Mouse (Mus musculus): ENCODE results near the gene Aldh1l1.

The Aldh1l1 gene

DNA sequence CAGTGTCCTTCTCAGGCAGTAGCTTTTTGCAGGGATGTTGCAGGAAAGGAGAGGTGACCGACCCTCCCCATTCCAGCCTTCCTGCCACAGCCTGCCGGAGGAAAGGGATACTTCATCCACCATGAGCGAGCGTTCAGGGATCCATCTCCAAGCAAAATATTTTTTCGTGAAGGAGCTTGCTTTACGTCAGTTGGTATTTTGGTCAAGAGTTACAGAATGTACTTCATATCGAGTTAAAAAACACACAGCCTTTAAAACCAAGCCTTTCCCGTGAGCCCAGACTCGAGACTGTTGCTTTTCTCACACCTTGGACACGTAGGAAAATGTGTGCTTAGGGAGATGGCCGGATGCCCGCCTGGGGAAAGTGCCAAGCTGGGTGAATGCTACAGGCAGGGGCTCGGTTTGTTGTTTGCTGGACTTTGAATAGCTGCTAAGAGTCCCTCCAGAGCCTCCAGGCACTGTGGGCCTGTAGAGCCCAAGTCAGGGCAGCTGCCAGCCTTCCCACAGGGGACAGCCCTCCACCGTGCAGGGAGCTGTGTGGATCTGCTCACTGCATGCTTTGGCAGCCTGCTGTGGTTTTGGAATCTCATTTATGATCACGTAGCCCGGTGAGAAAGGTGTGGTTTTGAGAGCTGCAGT is 20.6 kb downstream of the Aldh1l1 start:
- no peak for DNase-seq (ENCODE audit: low read depth, low spot score)

DNA sequence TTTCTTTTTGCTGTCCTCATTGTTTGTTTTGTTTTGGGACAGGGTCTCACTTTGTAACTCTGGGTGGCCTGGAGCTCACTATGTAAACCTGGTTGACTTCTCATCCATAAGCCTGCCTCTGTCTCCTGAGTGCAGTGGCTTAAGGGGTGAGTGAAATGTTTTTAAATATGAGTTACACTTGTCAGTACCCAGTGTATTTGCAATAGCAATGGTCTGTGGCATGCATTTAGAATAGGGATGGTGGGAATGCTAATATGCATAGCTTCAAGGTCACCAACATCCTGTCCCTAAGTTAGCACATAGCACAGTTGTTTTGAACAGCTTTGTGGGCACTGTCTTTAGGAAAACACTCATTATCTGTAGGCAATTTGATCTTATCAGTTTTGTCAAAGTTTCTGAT is 21.2 kb downstream of the Aldh1l1 start:
- no peak for DNase-seq (ENCODE audit: low read depth, low spot score)

DNA sequence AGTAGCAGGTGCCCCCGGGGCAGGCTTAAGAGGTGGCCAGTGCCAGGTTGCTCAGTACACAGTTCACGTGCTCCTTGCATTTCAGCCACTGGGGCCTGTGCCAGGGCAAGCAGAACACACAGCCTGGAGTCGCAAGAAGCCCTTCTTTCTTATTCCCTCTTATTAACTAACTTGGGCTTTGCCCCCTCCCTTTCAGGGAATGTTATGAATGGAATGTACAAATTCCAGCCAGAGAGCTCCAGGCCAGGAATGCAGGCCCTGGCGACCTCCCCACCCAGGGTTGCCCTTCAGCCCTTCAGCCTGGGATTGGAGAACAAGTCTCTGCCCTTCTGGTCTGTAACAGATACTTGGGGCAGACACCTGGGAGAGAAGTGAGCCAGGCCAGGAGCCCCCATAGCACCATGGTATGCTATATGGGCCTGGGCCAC is 22.0 kb downstream of the Aldh1l1 start:
- DNase-seq (ENCODE audit: low read depth, low spot score), result no peak

DNA sequence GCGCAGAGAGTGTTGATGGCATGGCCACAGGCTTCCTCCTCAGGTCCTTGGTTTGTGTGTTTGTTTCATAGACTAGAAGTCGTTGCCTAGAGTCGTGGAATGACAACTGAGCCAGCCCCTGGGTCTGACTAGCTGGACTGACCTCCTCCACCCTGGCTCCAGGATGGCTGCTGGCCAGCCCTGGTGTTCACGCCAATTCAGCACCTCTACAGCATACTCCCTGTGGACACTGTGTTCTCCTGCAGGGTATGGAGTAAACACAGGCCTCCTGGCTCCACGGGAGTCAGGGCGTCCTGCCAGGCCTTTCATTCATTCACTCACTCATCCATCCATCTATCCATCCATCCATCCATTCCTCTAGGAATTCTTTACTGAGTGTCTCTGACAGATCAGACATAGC is 22.9 kb downstream of the Aldh1l1 start:
- no peak for DNase-seq (ENCODE audit: low read depth, low spot score)

DNA sequence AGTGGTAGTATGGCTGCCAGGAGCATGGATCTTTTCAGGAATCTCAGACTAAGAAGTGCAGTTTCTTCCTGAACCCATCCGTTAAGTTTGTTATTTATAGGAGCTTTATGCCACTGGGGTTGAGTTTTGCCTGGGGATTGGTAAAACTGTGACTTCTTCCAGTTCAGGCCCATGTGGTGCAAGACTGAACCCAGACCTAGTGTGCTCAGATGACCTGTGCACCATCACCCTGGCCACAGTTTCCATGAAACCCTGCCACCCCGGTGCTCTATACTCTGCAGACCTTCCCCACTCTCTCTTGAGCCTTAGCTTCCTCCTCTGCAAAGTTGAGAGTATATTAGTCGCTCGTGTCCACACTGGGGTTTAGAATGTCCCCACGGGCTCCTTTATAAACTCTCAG is 26.2 kb downstream of the Aldh1l1 start:
- no peak for DNase-seq (ENCODE audit: low read depth, low spot score)

DNA sequence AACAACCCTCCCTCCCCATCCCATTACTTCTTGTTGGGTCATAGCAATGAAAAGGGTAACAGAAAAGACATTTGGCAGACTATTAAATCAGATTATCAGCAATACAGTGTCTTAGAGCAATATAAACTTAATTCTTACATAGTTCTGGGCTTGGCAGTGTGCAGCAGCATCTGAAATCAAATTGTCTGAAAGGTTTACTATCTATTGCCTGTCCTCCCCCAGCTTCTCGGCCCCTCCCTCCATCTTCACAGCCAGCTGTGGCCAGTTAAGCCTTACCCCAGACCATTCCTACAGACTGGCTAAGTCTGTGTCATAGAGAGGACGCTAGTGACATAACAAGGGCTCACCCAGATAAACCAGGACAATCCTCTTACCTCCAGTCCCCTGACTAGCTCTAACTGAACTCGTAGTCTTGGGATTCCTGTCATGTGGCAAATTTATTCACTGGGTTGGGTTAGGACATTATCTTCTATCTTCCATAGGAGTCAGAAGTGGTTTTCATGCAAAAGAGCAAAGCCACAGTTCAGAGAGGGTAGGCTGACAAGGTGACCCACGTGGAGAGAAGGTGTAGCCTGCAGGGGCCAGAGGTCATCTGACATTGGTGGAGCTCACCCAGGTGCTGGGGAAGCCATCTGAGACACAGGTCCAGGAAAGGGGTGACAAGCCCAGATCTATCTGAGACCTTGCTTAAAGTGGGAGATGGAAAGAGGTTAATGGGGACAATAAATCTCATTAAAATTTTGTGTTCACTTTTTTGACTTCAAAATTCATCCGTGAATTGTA is 27.0 kb downstream of the Aldh1l1 start:
- DNase-seq (ENCODE audit: low read depth, low spot score), result no peak

DNA sequence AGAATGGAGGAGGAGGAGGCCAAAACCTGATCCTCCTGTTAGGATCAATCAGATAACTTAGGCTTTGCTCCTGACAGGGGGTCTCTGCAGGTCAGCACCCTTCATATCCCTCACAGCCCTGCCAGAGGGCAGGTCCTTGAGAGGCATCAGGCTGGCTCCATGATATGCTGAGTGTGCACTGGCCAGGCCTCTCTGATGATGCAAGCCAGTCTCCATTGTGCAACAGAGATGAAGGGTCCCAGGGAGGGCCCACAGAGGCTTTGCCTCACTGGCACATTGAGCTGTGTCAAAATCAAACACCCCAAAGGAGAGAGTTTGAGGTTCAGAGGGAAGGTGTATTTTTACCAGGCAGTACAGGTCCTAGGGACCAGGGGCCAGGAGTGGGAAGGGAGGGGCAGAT is 28.1 kb downstream of the Aldh1l1 start:
- no peak for DNase-seq (ENCODE audit: low read depth, low spot score)

DNA sequence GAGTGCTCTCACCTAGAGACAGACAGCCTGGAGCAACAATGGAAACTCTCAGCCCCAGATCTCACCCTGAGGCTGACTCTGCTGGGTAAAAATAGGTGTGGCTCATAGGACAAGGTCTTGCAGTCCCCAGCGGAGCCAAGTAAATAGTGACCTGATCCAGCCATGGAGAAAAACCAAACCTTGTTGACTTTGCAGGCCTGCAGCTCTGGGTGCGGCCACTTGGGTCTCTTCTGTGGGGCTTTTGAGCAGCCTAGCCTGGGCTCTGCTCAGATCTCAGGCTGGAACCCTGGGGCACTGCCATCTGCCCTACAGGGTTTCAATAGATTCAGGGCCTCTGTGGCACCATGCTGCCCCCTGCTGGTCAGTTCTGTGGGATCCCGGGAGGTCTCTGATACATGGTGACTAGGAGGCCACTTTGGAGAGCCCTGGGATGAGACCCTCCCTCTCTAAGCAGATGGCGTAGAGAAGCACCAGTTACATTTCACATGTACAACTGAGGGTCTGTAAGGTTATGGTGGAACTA is 28.7 kb downstream of the Aldh1l1 start:
- DNase-seq (ENCODE audit: low read depth, low spot score), result peak; percentile 12

DNA sequence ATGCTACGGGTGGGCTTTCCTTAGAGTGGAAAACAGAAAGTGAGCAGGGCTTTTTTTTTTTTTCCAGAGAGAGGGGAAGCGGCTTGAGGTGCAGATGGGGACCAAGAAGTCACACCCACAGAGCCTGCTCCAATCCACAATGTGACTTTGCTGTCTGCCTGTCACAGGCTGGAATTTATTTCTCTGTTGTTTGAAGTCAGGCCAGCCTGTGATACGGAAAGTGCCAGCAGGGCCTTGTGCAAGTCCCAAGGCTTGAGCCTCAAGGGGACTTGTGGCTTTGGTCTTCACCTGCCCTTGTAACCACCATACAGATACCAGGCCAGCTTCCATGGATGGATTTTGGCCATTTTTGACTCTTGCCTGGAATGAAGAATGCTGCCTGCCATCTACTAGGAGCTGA is 32.7 kb downstream of the Aldh1l1 start:
- no peak for DNase-seq (ENCODE audit: low read depth, low spot score)

DNA sequence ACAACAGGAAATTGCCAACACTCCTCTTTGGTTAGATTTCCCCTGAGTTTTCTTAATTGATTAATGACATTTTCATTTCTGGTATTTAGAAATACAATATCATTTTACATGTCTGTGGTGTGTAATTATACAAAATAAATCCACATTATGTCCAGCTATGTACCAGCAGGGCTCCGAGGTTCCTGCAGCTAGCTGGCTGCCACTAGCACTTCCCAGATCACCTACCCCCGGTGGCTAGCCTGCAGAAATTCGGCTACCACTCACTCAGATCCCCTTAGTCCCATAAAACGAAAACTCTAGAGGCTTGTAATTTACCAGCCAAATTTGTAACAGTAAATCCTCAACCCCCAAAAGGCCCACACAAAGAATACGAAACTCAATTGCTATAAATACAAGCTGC is 33.1 kb downstream of the Aldh1l1 start:
- DNase-seq (ENCODE audit: low read depth, low spot score), result no peak

DNA sequence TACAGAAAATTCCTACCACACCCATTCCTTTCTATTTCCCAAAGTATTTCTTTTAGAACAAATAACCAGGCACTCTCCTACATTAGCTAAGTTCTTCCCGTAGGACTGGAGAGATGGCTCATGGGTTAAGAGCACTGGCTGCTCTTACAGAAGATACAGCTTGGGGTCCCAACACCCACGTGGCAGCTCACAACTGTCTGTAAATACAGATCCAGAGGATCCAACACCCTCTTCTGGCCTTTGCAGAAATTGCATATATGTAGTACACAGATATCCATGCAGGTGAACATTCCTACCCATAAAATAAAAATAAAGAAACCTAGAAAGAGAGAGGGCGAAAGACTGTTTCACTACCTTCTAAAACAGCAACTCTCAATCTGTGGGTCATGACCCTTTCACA is 40.2 kb downstream of the Aldh1l1 start:
- no peak for DNase-seq (ENCODE audit: low read depth, low spot score)

DNA sequence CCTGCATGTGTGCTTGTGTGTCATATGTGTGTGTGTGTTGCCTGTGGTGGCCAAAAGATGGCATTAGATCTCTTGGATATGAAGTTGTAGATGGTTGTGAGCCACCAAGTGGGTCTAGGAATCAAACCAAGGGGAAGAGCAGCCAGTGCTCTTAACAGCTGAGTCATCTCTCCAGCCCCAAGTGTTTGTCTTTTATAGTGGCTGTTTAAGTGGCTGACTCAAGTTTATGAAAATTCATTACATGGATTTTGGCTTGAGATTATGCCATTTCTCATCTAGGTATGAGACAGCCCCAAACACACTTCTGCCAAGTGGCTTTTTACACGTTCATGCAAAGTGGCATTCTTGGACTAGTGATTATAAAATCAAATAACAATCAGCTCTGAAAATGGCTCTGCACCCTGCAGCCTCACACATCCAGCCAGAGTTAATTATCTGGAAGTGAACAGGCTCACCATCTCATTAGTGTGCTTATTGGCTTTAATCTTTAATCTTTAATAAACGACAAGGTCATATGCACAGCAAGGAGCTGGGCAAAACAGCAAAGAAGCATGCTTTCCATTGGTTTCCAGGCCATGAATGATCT is 43.3 kb downstream of the Aldh1l1 start:
- DNase-seq (ENCODE audit: low read depth, low spot score), result no peak

DNA sequence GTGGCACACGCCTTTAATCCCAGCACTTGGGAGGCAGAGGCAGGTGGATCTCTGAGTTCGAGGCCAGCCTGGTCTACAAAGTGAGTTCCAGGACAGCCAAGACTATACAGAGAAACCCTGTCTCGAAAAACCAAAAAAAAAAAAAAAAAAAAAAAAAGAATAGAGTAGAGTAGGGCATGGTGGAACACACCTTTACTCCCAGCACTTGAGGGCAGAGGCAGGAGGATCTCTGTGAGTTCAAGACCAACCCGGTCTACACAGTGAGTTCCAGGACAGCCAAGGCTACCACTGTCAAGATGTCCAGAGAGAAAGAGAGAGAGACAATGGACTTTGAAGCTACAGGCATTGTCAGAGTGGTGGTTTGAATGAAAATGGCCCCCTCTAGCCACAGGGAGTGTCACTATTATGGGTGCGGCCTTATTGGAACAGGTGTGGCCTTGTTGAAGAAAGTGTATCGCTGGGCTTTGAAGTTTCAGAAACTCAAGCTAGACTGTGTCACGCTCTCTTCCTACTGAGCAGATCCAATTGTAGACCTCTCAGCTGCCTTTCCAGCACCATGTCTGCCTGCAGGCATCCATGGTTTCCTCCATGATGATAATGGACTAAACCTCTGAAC is 46.5 kb downstream of the Aldh1l1 start:
- DNase-seq (ENCODE audit: low read depth, low spot score), result no peak

DNA sequence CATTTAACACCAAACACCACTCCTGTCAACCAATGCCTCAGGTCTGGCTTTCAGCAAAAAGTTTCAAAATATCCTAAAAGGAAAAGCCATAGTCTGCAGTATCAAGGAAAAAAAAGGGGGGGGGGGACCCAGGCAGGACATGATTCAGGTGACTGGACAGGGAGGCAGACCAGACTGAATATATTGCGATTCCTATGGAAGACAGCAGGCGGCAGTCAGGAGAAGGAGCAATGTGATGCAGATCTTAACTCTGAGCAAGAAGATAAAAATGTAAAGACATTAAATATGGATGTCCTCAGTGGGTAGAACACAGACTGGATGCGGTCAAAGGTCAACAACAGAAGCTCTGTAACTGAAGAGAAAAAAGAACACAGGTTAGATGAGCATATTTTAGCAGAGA is 47.3 kb downstream of the Aldh1l1 start:
- no peak for DNase-seq (ENCODE audit: low read depth, low spot score)

DNA sequence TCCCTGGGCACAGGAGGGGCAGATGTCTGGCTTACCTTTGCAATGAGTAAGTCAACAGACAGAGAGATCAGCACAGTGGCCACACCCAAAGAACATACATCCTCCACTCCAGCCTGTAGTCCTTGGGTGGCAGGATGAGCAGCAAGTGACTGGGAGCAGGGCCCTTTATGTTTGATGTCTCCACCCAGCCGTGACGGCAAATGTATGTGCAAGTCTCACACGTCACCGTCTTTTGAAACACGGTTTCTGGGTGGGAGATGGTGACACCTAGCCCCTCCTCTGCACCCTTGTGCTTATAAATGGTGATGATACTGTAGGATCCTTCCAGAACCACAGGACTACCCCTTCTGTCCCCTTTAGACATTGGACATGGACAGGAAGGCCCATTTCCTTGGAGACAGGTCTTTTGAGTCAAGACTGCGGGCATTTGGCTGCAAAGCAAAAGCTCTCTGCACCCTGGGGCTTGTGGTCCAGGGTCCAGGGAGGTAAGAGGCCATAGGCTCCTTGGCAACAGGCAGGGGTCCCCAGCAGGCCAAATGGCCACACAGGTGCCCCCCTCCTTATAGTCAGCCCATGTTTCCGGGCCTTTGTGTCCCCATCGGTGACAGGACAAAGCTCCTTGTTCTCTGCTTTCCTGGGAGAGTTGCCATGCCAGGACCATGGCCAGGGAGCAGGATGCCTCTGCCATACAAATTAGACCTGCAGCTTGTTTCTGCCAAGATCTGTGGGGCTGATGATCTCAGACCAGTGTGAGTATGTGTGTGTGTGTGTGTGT is 48.7 kb downstream of the Aldh1l1 start:
- DNase-seq (ENCODE audit: low read depth, low spot score), result no peak

DNA sequence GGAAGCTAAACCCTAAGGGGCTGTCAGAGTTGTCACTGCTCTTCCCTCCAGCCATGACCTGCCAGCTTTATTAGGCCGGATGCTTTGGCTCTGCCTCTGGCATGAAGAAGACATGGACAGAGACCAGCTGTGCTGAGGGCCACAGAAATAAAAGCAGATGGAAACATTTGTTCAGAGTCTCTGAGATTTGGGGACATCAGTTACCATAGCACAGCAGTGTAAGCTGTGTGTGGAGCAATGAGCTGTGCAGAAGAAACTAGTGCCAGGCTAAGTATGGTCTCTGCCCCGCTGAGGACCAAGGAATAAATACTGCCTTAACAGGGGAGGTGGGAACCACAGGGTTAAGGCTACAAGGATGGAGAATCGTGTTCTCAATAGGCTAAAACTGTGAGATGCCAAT is 50.6 kb downstream of the Aldh1l1 start:
- no peak for DNase-seq (ENCODE audit: low read depth, low spot score)

DNA sequence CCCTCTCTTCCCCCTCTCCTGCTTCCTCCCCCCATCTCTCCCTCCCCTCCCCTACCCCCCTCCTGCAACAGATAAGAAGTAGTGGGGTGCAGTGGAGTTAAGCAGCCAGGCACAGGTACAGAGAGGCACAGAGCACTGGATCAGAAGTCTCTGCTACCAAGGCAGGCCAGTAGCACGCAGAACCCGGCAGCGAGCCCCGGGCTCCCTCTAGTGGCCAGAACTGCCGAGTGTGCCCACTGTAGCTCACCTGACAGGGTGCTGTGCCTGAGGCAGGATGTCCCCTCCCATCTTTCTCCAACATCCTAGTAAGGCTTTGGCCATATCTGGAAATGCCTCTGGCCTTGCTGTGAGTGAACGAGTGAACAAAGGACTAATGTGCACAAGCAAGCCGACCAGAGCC is 51.7 kb downstream of the Aldh1l1 start:
- peak; percentile 12 for DNase-seq (ENCODE audit: low read depth, low spot score)

DNA sequence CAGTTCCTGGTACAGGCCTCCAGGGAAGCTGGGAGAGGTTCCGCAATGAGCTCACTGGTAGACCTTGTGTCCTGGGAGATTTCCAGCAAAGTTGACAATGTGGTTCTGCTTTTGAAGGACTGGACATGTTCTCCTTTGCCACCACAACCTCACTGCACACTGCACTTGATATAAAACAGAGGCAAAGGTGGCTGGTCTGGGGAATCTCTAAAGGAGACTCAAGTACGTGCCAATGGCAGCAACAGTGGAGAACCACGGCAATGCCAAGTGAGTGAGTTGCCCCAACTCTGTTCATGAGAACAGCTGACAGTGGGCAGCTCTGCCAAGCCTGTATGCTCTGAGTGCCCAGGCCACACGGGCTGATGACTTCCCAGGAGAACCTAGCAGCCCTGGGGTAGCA is 53.0 kb downstream of the Aldh1l1 start:
- DNase-seq (ENCODE audit: low read depth, low spot score), result no peak

DNA sequence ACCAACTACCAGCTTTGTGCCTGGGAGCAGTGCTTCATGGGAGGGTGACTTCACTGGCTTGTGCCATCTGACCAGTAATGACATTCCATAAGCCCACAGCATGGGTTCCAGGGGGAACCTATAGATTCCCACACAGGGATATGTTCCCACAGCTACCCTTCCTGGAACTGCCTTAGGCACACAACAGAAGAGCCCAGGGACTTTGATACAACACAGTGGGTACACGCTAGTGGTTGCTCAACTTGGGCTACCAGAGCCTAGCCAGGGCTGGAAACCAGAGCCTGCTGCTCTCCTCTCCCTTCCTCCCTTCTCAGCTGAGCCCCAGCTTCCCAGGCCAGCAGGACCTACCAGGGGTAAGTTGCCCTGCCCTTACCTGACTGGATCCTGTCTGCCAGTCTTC is 54.3 kb downstream of the Aldh1l1 start:
- no peak for DNase-seq (ENCODE audit: low read depth, low spot score)

DNA sequence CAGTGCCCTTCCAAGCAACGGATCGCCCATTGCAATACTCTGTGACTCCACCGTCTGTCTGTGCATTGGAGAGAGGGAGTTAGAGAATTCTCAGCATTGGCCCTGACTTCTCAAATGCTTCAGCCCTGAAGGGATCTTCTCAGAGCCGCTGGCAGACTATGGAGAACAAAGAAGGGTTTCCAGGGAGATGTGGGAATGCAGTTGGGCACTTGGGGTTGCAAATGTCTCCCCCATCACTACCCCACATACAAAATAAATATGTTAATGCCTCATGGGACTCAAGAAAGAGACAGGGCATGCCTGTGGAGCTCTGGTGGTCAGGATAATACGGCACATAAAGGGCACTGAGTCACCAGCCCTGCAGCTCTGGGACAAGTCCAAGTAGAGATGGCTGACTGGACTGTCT is 55.1 kb downstream of the Aldh1l1 start:
- DNase-seq (ENCODE audit: low read depth, low spot score), result no peak

DNA sequence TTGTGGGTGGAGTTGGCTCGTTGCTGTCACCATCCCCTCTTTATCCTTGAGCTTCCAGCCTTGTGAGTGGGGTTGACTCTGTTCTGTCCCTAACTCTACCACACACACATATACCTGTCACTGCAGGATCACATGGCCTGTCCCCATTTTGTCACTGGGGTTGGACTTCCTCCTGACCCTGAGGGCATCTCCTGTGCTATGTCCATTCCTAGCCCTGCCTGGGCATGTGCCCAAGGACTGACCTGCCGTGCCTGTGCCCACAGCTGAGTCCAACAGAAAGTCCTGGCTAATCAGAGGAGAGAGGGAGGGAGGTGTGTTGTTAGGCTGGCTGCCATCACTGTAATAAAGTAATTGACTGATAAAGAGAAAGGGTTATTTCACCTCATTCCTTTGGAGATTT is 58.2 kb downstream of the Aldh1l1 start:
- DNase-seq (ENCODE audit: low read depth, low spot score), result no peak

DNA sequence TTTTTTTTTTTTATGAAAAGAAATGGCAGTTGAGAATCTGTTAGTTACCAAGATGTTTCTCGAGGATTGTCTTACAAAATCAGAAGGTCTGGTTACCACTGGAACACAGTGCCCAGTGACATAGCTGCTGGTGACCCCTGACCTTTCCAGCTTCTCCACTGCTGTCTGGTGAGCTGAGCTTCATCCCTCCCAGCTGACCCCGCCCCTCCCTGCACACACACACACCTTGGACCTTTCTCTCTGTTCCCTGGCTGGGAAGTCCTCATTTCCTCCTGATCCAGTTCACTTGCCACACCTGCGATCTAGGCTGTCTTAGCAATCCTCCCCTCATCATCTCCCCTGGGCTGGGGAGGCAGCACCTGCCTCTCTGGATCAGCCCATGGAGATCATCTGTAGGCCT is 60.0 kb downstream of the Aldh1l1 start:
- DNase-seq (ENCODE audit: low read depth, low spot score), result no peak

All from c-Kit-negative CD71-positive TER-119-positive erythroid progenitor cells, embryonic 14.5 days (primary cell).